Mouse (Mus musculus): ENCODE data around the gene Olfr263.
"Not testable (repeated sequence)": the region's sequence is repeated elsewhere in the genome, so short reads cannot be mapped to it uniquely, and the experiment has no call there.

The Olfr263 gene

GRCm38 (mm10) chr13:21129339-21129738 lies at the start of gene Olfr263:
Olfr263 (plus strand) TSS chr13:21129639.
- DNase-seq (ENCODE audit: low spot score in 2 of 2): not testable (repeated sequence)

GRCm38 (mm10) chr13:21082686-21083085 lies 46.8 kb upstream of the Olfr263 start:
- no peak for DNase-seq (ENCODE audit: low spot score in 2 of 2)

GRCm38 (mm10) chr13:21109759-21110158 lies 19.7 kb upstream of the Olfr263 start:
- no peak for DNase-seq (ENCODE audit: low spot score in 2 of 2)

GRCm38 (mm10) chr13:21110441-21110840 lies 19.0 kb upstream of the Olfr263 start:
- DNase-seq (ENCODE audit: low spot score in 2 of 2): no peak

GRCm38 (mm10) chr13:21111183-21111582 lies 18.3 kb upstream of the Olfr263 start, which contains the start of gene Olfr1369-ps1:
Olfr1369-ps1 (plus strand) TSS chr13:21111483.
- DNase-seq (ENCODE audit: low spot score in 2 of 2): not testable (repeated sequence)

GRCm38 (mm10) chr13:21114121-21114520 lies 15.3 kb upstream of the Olfr263 start:
- DNase-seq (ENCODE audit: low spot score in 2 of 2): no peak

- no peak for DNase-seq (ENCODE audit: low spot score in 2 of 2)
These were observed 13.0 kb downstream of the Olfr263 start for GRCm38 (mm10) chr13:21142421-21142820.

GRCm38 (mm10) chr13:21145767-21146166 lies 16.3 kb downstream of the Olfr263 start, which contains the start of gene Olfr1368:
Olfr1368 (minus strand) TSS chr13:21145867.
- no peak for DNase-seq (ENCODE audit: low spot score in 2 of 2)

- DNase-seq (ENCODE audit: low spot score in 2 of 2): no peak
These were observed 26.4 kb downstream of the Olfr263 start for GRCm38 (mm10) chr13:21155888-21156287.

- DNase-seq (ENCODE audit: low spot score in 2 of 2): no peak
These were observed 28.6 kb downstream of the Olfr263 start for GRCm38 (mm10) chr13:21158071-21158470.

GRCm38 (mm10) chr13:21158785-21159474 lies 29.5 kb downstream of the Olfr263 start:
- DNase-seq (ENCODE audit: low spot score in 2 of 2): peak; percentile 68 to 84

- no peak for DNase-seq (ENCODE audit: low spot score in 2 of 2)
These were observed 30.0 kb downstream of the Olfr263 start for GRCm38 (mm10) chr13:21159475-21159819.

- DNase-seq (ENCODE audit: low spot score in 2 of 2): no peak
These were observed 30.6 kb downstream of the Olfr263 start for GRCm38 (mm10) chr13:21160041-21160511.

- DNase-seq (ENCODE audit: low spot score in 2 of 2): peak; percentile 82 to 94
These were observed 31.5 kb downstream of the Olfr263 start for GRCm38 (mm10) chr13:21160657-21161590.

- no peak for DNase-seq (ENCODE audit: low spot score in 2 of 2)
These were observed 32.2 kb downstream of the Olfr263 start for GRCm38 (mm10) chr13:21161591-21161990.

GRCm38 (mm10) chr13:21162591-21162990 lies 33.2 kb downstream of the Olfr263 start:
- DNase-seq (ENCODE audit: low spot score in 2 of 2): no peak

- peak; percentile 53 to 82 for DNase-seq (ENCODE audit: low spot score in 2 of 2)
These were observed 37.8 kb downstream of the Olfr263 start for GRCm38 (mm10) chr13:21166936-21167909.

- DNase-seq (ENCODE audit: low spot score in 2 of 2): no peak
These were observed 38.5 kb downstream of the Olfr263 start for GRCm38 (mm10) chr13:21167910-21168300.

- DNase-seq (ENCODE audit: low spot score in 2 of 2): no peak
These were observed 39.1 kb downstream of the Olfr263 start for GRCm38 (mm10) chr13:21168371-21169011.

- DNase-seq (ENCODE audit: low spot score in 2 of 2): no peak
These were observed 39.8 kb downstream of the Olfr263 start for GRCm38 (mm10) chr13:21169121-21169656.

Data from frontal cortex, postnatal 14 days (tissue).